Mouse (Mus musculus): ENCODE results near the gene Bnip3. TPM values are rescaled to one million over a fixed set of nuclear protein-coding genes. Genes with fewer than 3 reads are reported as not detected.

The Bnip3 gene
- total RNA-seq, 2 experiments from 2014 or later = 147 to 366 TPM

DNA sequence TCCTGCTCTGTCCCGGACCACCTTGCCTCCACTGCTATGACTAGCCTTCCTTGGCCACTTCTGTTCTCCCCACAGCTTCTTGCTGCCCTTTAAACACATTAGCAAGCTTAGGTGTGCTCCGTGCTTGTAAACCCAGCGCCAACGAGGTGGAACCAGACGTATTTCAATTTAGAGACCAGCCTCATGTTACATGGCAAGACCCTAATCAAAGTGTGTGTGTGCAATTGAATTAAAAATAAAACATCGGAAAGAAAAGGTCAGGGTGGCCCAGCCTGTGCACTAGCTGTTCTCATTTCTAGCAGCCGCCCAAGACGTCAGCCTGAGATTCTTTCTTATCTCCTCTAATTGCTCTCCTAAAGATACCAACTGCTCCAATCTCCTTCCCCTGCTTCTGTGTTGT, 64.2 kb downstream of the Bnip3 start:
- no peak for DNase-seq

DNA sequence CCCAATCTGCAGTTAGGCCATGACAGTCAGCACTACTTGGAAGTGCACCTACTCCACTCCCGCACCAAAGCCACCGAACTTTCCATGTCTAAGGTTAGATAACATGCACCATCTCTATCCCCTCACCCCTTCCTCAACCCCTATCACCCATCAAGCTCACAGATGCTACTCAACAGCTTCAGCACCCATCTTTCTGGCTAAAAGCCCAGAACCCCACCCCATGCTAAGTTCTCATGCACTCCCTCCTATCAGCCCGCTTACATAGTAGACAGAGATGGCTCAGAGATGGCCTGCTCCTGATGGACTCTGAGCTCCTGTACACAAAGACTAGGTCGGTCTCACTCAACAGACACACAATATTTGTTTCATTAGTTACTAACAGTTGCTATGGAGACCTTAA, 65.9 kb downstream of the Bnip3 start:
- DNase-seq = no peak

DNA sequence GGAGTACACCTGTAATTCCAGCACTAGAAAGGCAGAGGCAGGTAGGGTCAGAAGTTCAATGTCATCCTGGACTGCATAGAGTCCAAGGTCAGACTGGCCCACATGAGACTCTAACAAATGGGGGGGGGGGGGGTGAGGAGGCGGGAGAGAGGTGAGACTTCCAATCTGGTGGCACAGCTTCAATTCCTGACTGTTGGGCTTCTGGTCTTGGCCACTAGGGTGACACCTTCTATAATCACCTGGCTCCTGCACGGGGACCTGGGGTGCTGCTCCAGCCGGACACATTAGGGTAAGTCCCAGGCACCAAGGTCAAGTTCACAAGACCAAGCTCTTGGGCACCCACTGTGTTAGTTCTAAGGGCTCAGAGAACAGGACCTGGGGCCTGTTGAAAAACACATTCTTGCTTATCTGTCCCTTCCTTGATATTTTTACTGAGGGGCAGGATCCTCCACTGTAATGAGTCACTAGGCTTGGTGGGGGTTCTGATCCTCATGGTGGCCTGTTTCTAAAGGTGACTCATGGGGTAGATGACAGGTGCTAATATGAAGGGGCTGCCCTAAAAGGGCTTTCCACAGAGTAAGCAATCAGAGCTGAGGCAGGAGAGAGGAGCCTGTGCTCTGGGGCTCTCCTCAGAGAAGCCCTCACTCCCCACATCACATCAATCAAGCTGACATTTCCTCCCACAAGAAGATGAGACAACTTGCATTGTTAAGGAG, 67.7 kb downstream of the Bnip3 start:
- no peak for DNase-seq

Other genes starting within 250 kb of the Bnip3 start
- gene Ppp2r2d, start 63.4 kb downstream of the Bnip3 start, total RNA-seq (2021) = 10 to 100 TPM; 70.4 to 77.9 TPM
- 10 to 100 TPM; 18.8 to 23.7 TPM for gene Mapk1ip1, start 63.2 kb downstream of the Bnip3 start, total RNA-seq (2021)
- gene Jakmip3, start 31.2 kb upstream of the Bnip3 start, total RNA-seq (2021) = 1 to 10 TPM; 2.8 to 6.7 TPM
- 1 to 10 TPM in 1 of 2 experiments, under 1 TPM in 1; 0.83 to 2.2 TPM for gene Dpysl4, start 176.5 kb upstream of the Bnip3 start, total RNA-seq (2021)